Mouse (Mus musculus) heart, embryonic 14.5 days (tissue): Measurements from ENCODE around the gene H2-K1. TPM values are rescaled to one million over a fixed set of nuclear protein-coding genes. Genes with fewer than 3 reads are reported as not detected.

Source experiments
- ATAC-seq: fragments of 200-750 bp; cut with Nextera tagmentation; 2 replicates; pipeline ENCODE4 v1.8.0; 2017; ENCODE audit warnings: low read depth, moderate TSS enrichment; ENCODE audit not compliant: insufficient number of reproducible peaks, insufficient read depth, low FRiP score
- H3K27ac ChIP-seq, 2 experiments: fragments of 200-500 bp in 1 of 2; fragments of 300-500 bp in 1 of 2; sonication (generic) in 1 of 2; replicated peaks in 1 of 2; 2 replicates each; pipeline ENCODE4 v1.5.1; 2012 to 2014; ENCODE audit warnings: low read depth in 2 of 2, low read length in 2 of 2, control low read depth in 1 of 2, mild to moderate bottlenecking in 1 of 2, mixed read lengths in 1 of 2; ENCODE audit not compliant: control insufficient read depth in 1 of 2, insufficient read depth in 1 of 2
- H3K27me3 ChIP-seq: fragments of 300-500 bp; sonication (generic); 2 replicates; pipeline ENCODE4 v1.6.1; 2014; ENCODE audit warnings: mild to moderate bottlenecking, low read length, control low read depth; ENCODE audit not compliant: control insufficient read depth, insufficient read depth
- H3K36me3 ChIP-seq: fragments of 300-500 bp; sonication (generic); 2 replicates; pipeline ENCODE4 v1.6.1; 2014; ENCODE audit warnings: mild to moderate bottlenecking, control low read depth, low read length, mixed read lengths; ENCODE audit not compliant: control insufficient read depth, insufficient read depth
- H3K4me1 ChIP-seq, 2 experiments: fragments of 200-500 bp in 1 of 2; fragments of 300-500 bp in 1 of 2; sonication (generic) in 1 of 2; 2 replicates each; pipeline ENCODE4 v1.6.1; 2012 to 2014; ENCODE audit warnings: low read length in 2 of 2, control low read depth in 1 of 2, mixed read lengths in 1 of 2; ENCODE audit not compliant: control insufficient read depth in 2 of 2, insufficient read depth in 2 of 2
- H3K4me2 ChIP-seq: fragments of 300-500 bp; sonication (generic); 2 replicates; pipeline ENCODE4 v1.6.1; 2014; ENCODE audit warnings: mild to moderate bottlenecking, low read length
- H3K4me3 ChIP-seq, 2 experiments: fragments of 200-500 bp in 1 of 2; fragments of 300-500 bp in 1 of 2; sonication (generic) in 1 of 2; 2 replicates each; pipeline ENCODE4 v1.5.1; 2012 to 2014; ENCODE audit warnings: low read length in 2 of 2, mild to moderate bottlenecking in 2 of 2, control low read depth in 1 of 2, low read depth in 1 of 2, moderate library complexity in 1 of 2; ENCODE audit not compliant: control insufficient read depth in 1 of 2, insufficient read depth in 1 of 2
- H3K9ac ChIP-seq: fragments of 300-500 bp; sonication (generic); 2 replicates; pipeline ENCODE4 v1.6.1; 2014; ENCODE audit warnings: mild to moderate bottlenecking, low read length
- H3K9me3 ChIP-seq: fragments of 300-500 bp; sonication (generic); 2 replicates; pipeline ENCODE4 v1.6.1; 2016; ENCODE audit warnings: low read length, control low read depth; ENCODE audit not compliant: control insufficient read depth
- WGBS: fragments of 180-500 bp; shearing (Covaris S2); extraction: QIAGEN DNeasy Blood & Tissue Kit; methylation state at CpG from one replicate; pipeline ENCODE4 v1.1.7; 2014; 5-methylcytosine and 5-hydroxymethylcytosine counted together
- polyA plus RNA-seq: library from polyadenylated mRNA; unstranded; fragments of >200 nt; fragmentation: Nextera tagmentation; extraction: Ambion mirVana; gene quantifications from 2 replicates; pipeline ENCODE4 v1.2.1, GENCODE M21; 2014

The H2-K1 gene
- polyA plus RNA-seq, 1 experiment from 2014 or later: 32.3 TPM

DNA sequence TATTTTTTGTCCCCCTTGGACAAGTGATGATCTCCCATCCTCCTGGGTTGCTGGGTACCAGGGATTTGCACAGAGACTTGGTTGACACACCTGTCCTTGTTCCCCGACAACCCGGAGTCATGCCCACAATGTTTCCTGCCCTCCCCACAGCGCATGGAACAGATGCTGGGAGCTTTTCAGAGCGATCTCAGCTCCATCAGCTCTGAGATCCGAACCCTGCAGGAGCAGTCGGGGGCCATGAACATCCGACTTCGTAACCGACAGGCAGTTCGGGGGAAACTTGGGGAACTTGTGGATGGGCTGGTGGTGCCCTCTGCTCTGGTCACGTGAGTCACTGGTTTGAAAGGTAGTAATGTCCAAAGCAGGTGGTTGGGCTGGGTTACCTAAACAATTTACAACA is 41.7 kb downstream of the H2-K1 start:
- Histone ChIP-seq H3K9ac (no peak overlapping the region), H3K4me1 (peaks cover 5 to 19% of the 10 kb centered on the region in 2 experiments), H3K9me3 (no peaks in the 10 kb centered on the region), H3K4me3 (no peak overlapping the region), H3K4me2 (no peak overlapping the region), H3K27ac (no peak overlapping the region), H3K27me3 (no peaks in the 10 kb centered on the region), H3K36me3 (peaks cover 69% of the 10 kb centered on the region)
- no peak for ATAC-seq
- WGBS: 93% methylated on average over 11 of the region's 11 CpGs

DNA sequence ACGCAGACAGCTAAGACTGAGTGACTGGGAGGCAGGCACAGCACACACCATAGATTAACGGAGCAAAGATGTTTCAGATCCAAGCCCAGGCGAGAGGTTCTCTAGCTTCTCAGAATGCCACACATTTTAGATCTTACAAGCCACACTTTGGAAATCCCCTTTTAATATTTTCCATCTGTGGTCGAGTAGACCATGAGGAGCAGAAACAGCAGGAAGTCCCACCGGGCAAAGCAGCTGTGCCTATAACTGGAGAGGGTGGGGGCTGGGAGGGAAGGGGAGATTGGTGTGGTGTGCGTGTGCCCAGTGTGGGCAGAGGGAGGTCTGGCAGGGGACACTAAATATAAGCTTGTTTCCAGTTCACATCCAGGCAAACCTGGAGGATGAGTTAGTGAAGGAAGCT is 42.7 kb downstream of the H2-K1 start:
- H3K9me3 ChIP-seq: no peaks in the 10 kb centered on the region
- no peak overlapping the region for H3K4me2 ChIP-seq
- no peaks in the 10 kb centered on the region for H3K27me3 ChIP-seq
- WGBS: 91% methylated on average over 6 of the region's 6 CpGs
- peaks cover 69% of the 10 kb centered on the region for H3K36me3 ChIP-seq
- H3K27ac ChIP-seq: no peak overlapping the region
- peaks cover 5 to 28% of the 10 kb centered on the region in 2 experiments for H3K4me1 ChIP-seq
- no peak for ATAC-seq
- H3K9ac ChIP-seq: no peak overlapping the region
- no peak overlapping the region for H3K4me3 ChIP-seq

DNA sequence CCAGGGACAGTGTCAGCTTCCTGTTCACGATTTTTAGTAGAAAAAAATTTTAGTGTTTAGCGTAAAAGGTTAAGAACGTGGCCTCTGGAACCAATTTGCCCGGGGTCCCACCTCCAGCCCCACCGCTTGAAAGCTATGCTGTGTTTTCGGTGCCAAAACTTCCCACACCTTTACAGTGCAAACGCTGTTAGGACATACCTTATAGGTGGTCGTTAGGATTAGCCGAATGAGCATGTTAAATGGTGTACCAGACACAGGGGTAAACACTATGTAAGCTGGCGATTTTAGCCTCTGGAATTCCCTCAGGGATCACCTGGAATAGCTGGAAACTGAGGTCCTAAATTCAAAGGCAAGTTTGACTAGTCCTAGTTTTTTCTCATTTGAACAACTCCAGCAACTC is 43.8 kb downstream of the H2-K1 start:
- 6% methylated on average over 10 of the region's 10 CpGs for WGBS
- Histone ChIP-seq H3K4me2 (peak overlapping the region; percentile 80), H3K4me1 (peaks cover 8 to 39% of the 10 kb centered on the region in 2 experiments), H3K9ac (peak overlapping the region; percentile 87), H3K27ac (peak overlapping the region in 1 of 2 experiments; percentile 89; a peak in 2 of 4 replicates), H3K4me3 (peak overlapping the region; percentile 86 to 90), H3K27me3 (no peaks in the 10 kb centered on the region), H3K36me3 (peaks cover 67% of the 10 kb centered on the region), H3K9me3 (no peaks in the 10 kb centered on the region)
- no peak for ATAC-seq

DNA sequence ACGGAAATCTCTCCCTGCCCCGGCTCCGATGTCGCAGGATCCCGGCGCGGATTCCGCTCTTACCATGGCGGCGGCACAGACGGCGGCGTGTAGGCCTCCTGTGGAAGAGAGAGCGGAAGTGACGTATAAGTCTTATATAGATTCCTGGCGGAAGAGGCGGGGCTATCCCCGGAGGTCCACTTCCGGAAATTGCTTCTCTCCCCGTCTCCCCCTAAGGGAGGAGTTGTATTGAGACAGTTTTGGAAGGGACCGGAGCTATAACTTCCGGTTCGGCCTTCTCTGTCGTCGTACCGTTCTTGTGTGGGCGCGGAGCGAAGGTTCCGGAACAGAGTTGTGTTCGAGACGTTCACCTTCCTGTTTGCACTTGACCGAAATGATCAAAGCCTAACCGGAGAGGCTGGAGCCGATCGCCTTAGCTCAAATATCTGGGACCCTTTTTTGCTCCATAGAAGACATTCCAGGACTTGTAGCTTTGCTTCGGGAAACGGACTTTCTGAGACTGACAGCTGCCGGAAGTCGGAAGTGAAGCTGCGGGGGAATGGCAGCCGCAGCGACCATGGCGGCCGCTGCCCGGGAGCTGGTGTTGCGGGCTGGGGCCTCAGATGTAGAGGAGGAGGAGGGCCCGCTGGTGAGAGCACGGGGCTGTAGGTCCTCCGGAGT is 44.5 kb downstream of the H2-K1 start, which contains the start of the genes Vps52 and Rps18:
Vps52 (plus strand) TSS at position 258 of the 660 bp plus-strand sequence.
Rps18 (minus strand) TSS at position 447 of the 660 bp plus-strand sequence.
- H3K27ac ChIP-seq: peak within 1 kb of the TSS; percentile 89 to 93
- peak within 1 kb of the TSS; percentile 80 for H3K4me2 ChIP-seq
- peak within 1 kb of the TSS; percentile 86 to 90 for H3K4me3 ChIP-seq
- peaks cover 60% of the 10 kb centered on the region for H3K36me3 ChIP-seq
- no peaks in the 10 kb centered on the region for H3K27me3 ChIP-seq
- peak; percentile 80 for ATAC-seq
- H3K4me1 ChIP-seq: peaks cover 13 to 42% of the 10 kb centered on the region in 2 experiments
- under 1% methylated on average over 50 of the region's 50 CpGs for WGBS
- H3K9me3 ChIP-seq: no peaks in the 10 kb centered on the region
- peak within 1 kb of the TSS; percentile 99 for H3K9ac ChIP-seq

DNA sequence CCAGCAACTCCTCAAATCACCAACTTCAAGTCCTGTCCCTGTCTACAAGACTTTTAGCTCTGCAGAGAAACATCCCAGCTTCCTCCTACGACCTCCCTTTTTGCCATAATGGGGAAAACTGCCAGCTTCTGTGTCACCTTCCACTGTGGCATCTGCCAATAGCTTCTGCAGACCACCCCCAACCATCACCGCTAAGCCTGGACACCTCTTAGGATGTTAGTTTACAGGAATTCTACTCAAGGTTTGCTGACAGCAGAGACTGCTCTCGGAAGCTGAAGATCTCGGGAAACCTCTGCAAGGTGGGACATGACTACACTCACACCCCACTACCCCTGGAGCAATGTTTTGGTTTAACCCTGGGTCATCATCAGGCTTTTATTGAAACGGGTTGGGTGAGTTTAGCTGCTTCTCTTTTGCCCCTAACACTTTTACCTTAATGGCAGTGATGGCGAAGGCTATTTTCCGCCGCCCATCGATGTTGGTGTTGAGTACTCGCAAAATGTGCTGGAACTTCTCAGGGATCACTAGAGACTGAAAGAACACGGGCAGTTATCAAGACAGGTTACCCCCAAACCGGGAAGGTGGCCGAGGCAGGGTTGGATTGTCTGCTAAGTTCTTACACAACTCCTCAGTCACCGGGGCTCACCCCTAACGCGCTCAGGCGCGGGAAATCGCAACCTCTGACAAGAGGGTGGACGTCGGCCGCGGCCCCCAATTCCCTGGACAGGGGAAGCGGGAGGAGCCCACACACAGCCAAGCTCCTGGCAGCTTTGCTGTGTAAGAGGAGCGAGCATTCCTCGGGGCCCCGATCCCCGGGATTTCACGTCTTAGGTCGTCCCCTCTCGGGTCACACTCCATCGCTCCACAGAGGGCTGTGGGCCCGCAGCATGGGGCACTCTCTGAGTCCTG is 45.2 kb downstream of the H2-K1 start:
- H3K4me2 ChIP-seq: peak overlapping the region; percentile 80
- H3K36me3 ChIP-seq: peaks cover 58% of the 10 kb centered on the region
- peaks cover 19 to 50% of the 10 kb centered on the region in 2 experiments for H3K4me1 ChIP-seq
- H3K9me3 ChIP-seq: no peaks in the 10 kb centered on the region
- under 1% methylated on average over 33 of the region's 33 CpGs for WGBS
- H3K27me3 ChIP-seq: no peaks in the 10 kb centered on the region
- peak; percentile 12; the same call in 1 of the 2 replicates for ATAC-seq
- H3K4me3 ChIP-seq: peak overlapping the region; percentile 61 to 90
- peak overlapping the region; percentile 99 for H3K9ac ChIP-seq
- peak overlapping the region; percentile 81 to 89 for H3K27ac ChIP-seq

DNA sequence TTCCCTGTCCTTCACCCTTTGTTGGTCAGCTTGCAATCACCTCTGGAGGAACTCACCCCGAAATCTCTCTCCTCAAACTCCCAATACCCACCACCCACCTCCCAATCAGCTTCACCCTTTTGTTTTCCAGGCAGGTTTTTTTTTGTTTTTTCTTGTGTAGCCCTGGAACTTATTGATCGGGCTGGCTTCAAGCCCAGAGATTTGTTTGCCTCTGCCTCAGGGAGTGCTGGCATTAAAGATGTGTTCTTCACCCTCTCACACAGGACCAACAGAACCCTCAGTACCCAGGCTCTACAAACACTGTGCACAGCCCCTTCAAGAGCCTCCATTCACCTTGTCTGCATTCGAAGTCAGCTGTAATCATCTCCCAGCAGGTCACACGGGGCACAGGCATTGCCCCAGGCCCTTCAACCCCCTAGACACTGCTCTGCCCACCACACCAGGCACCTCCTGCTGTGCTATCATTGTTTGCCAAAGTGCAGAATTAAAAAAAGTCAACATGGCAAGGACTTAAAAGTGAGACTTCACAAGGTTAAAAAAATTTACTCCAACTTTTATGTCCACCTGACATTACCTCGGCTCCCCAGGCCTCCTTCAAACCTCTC is 46.1 kb downstream of the H2-K1 start:
- Histone ChIP-seq H3K4me3 (peak overlapping the region; percentile 61 to 90), H3K4me1 (peaks cover 21 to 50% of the 10 kb centered on the region in 2 experiments), H3K27me3 (no peaks in the 10 kb centered on the region), H3K27ac (0 out of 4 replicates have a peak overlapping the region, but pooled peaks of 1 of the 2 experiments have one; percentile 89), H3K9me3 (no peaks in the 10 kb centered on the region), H3K4me2 (peak overlapping the region; percentile 80), H3K36me3 (peaks cover 58% of the 10 kb centered on the region), H3K9ac (peak overlapping the region; percentile 99)
- ATAC-seq: no peak
- 45% methylated on average over 5 of the region's 5 CpGs for WGBS

DNA sequence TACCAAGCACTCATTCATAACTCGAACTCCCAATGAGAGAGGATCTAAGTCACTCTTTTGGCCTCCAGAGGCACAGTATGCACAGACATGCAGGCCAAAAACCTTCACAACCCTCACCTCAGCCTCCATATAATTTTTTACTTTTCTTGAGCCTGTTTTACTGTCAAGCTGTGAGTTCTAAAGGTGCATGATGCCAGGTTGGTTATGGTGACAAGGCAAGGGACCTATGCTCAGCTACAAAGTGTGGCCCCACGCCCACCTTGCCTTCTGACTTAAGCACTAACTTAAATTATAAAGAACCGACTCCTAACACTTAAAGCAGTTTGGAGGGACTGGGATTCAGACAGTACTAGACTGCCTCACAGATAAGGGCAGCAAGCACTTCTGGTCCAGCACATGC is 46.8 kb downstream of the H2-K1 start:
- H3K36me3 ChIP-seq: peaks cover 55% of the 10 kb centered on the region
- H3K4me2 ChIP-seq: 0 out of 2 replicates have a peak overlapping the region, but pooled peaks have one; percentile 80
- H3K27ac ChIP-seq: no peak overlapping the region
- no peaks in the 10 kb centered on the region for H3K27me3 ChIP-seq
- WGBS: 87% methylated on average over 3 of the region's 3 CpGs
- H3K9ac ChIP-seq: peak overlapping the region; percentile 99
- peaks cover 21 to 50% of the 10 kb centered on the region in 2 experiments for H3K4me1 ChIP-seq
- H3K9me3 ChIP-seq: no peaks in the 10 kb centered on the region
- ATAC-seq: no peak
- H3K4me3 ChIP-seq: no peak overlapping the region
